12 mouse cellular contexts compared by ENCODE assay signal in genomic region chr16:21405224-21405969, GRCm38 (mm10). TPM values are rescaled to one million over a fixed set of nuclear protein-coding genes. Genes with fewer than 3 reads are reported as not detected.
DNase-seq lines count a peak whose midpoint lies in the region; ATAC-seq and TF ChIP-seq lines count a peak whose summit lies in the region.
"Had no signal": no experiment of that assay in that cellular context is flagged by ENCODE, and none has a peak within 500 bp of the region (broad histone marks: within the 10 kb centered on the region; RNA-seq: fewer than 3 reads in every experiment).

No protein-coding gene starts in this region.

- DNase-seq in intestine, embryonic 14.5 days (ENCODE audit: low spot score) = no peak
- DNase-seq in embryo, embryonic 11 days = peak; percentile 47
- no peak for DNase-seq in embryonic facial prominence, embryonic 14.5 days (ENCODE audit: low spot score)
- no peak for DNase-seq in adrenal gland, adult 2 months
- no peak for DNase-seq in layer of hippocampus, adult 9-11 months
- DNase-seq in layer of hippocampus, postnatal 25 days (ENCODE audit: extremely low spot score in 1 of 2, low spot score in 1 of 2) = no peak
- DNase-seq: gastrocnemius, postnatal 25 days; lung, adult 2 months; right cerebral cortex, postnatal 25 days had no signal

- no peaks in the 10 kb centered on the region for H3K36me3 ChIP-seq in intestine, embryonic 14.5 days (ENCODE audit: control insufficient read depth, insufficient read depth, low read length)
- H3K36me3 ChIP-seq in intestine, postnatal 0 days (ENCODE audit: control insufficient read depth, insufficient read depth) = no peaks in the 10 kb centered on the region
- H3K36me3 ChIP-seq in embryonic facial prominence, embryonic 14.5 days (ENCODE audit: control insufficient read depth, insufficient read depth, low read length) = no peaks in the 10 kb centered on the region
- no peaks in the 10 kb centered on the region for H3K36me3 ChIP-seq in limb, embryonic 12.5 days

- H3K9me3 ChIP-seq in intestine, embryonic 14.5 days (ENCODE audit: control insufficient read depth, low read length) = no peaks in the 10 kb centered on the region
- H3K9me3 ChIP-seq in intestine, postnatal 0 days (ENCODE audit: control insufficient read depth) = no peaks in the 10 kb centered on the region
- H3K9me3 ChIP-seq in embryonic facial prominence, embryonic 14.5 days (ENCODE audit: control insufficient read depth, low read length) = no peaks in the 10 kb centered on the region
- no peaks in the 10 kb centered on the region for H3K9me3 ChIP-seq in limb, embryonic 12.5 days
- H3K9me3 ChIP-seq: forebrain, embryonic 13.5 days had no signal

- peak; percentile 71 for ATAC-seq in intestine, embryonic 14.5 days (replicated peaks; ENCODE audit: low FRiP score, low TSS enrichment, low read depth)
- ATAC-seq in intestine, postnatal 0 days = no peak
- no peak for ATAC-seq in embryonic facial prominence, embryonic 14.5 days (ENCODE audit: low read depth)
- ATAC-seq in limb, embryonic 12.5 days (ENCODE audit: insufficient number of reproducible peaks, insufficient read depth, low FRiP score, low TSS enrichment, low read depth) = no peak
- ATAC-seq: forebrain, embryonic 13.5 days had no signal

- 30% methylated on average over 6 of the region's 6 CpGs for WGBS in intestine, embryonic 14.5 days
- 60% methylated on average over 6 of the region's 6 CpGs for WGBS in intestine, postnatal 0 days
- 35% methylated on average over 5 of the region's 6 CpGs for WGBS in embryonic facial prominence, embryonic 14.5 days
- 15% methylated on average over 6 of the region's 6 CpGs for WGBS in limb, embryonic 12.5 days

- no peak overlapping the region for H3K9ac ChIP-seq in intestine, embryonic 14.5 days (ENCODE audit: low read length)
- no peak overlapping the region for H3K9ac ChIP-seq in intestine, postnatal 0 days (ENCODE audit: low read depth, low read length)
- H3K9ac ChIP-seq in embryonic facial prominence, embryonic 14.5 days (ENCODE audit: low read depth, low read length) = no peak overlapping the region
- no peak overlapping the region for H3K9ac ChIP-seq in limb, embryonic 12.5 days (replicated peaks)
- H3K9ac ChIP-seq: forebrain, embryonic 13.5 days had no signal

- H3K4me1 ChIP-seq in intestine, embryonic 14.5 days (replicated peaks; ENCODE audit: control insufficient read depth, insufficient read depth, low read length) = peaks cover 34% of the 10 kb centered on the region
- H3K4me1 ChIP-seq in intestine, postnatal 0 days (replicated peaks; ENCODE audit: control insufficient read depth, insufficient read depth, low read length) = 0 out of 2 replicates have a peak, but pooled peaks cover 5% of the 10 kb centered on the region
- H3K4me1 ChIP-seq in embryonic facial prominence, embryonic 14.5 days (ENCODE audit: control insufficient read depth, insufficient read depth, low read length) = peaks cover 19% of the 10 kb centered on the region
- H3K4me1 ChIP-seq in limb, embryonic 12.5 days (replicated peaks) = peaks cover 29% of the 10 kb centered on the region

- no peak overlapping the region for H3K4me2 ChIP-seq in intestine, embryonic 14.5 days (ENCODE audit: low read length)
- H3K4me2 ChIP-seq in intestine, postnatal 0 days (replicated peaks; ENCODE audit: low read depth) = no peak overlapping the region
- H3K4me2 ChIP-seq in embryonic facial prominence, embryonic 14.5 days (ENCODE audit: low read depth, low read length) = no peak overlapping the region
- H3K4me2 ChIP-seq in limb, embryonic 12.5 days = no peak overlapping the region
- H3K4me2 ChIP-seq: forebrain, embryonic 13.5 days had no signal

- peak overlapping the region; percentile 73 for H3K27ac ChIP-seq in intestine, embryonic 14.5 days (ENCODE audit: low read depth)
- H3K27ac ChIP-seq in intestine, postnatal 0 days (ENCODE audit: low read depth, low read length) = no peak overlapping the region
- H3K27ac ChIP-seq in embryonic facial prominence, embryonic 14.5 days (replicated peaks; ENCODE audit: low read depth, low read length) = peak overlapping the region; percentile 48; the same call in 1 of the 2 replicates
- peak overlapping the region; percentile 68 for H3K27ac ChIP-seq in limb, embryonic 12.5 days
- H3K27ac ChIP-seq: forebrain, embryonic 13.5 days had no signal

- no peaks in the 10 kb centered on the region for H3K27me3 ChIP-seq in intestine, embryonic 14.5 days (replicated peaks; ENCODE audit: control insufficient read depth, insufficient read depth, low read length)
- H3K27me3 ChIP-seq in intestine, postnatal 0 days (replicated peaks; ENCODE audit: control insufficient read depth, insufficient read depth, low read length) = no peaks in the 10 kb centered on the region
- no peaks in the 10 kb centered on the region for H3K27me3 ChIP-seq in embryonic facial prominence, embryonic 14.5 days (replicated peaks; ENCODE audit: control insufficient read depth, insufficient read depth, low read length)
- H3K27me3 ChIP-seq in limb, embryonic 12.5 days = no peaks in the 10 kb centered on the region
- H3K27me3 ChIP-seq: forebrain, embryonic 13.5 days had no signal

- no peak overlapping the region for H3K4me3 ChIP-seq in intestine, embryonic 14.5 days (ENCODE audit: low read depth, low read length)
- H3K4me3 ChIP-seq in intestine, postnatal 0 days (ENCODE audit: low read depth, low read length) = no peak overlapping the region
- H3K4me3 ChIP-seq in embryonic facial prominence, embryonic 14.5 days (ENCODE audit: low read depth, low read length) = no peak overlapping the region
- no peak overlapping the region for H3K4me3 ChIP-seq in limb, embryonic 12.5 days (replicated peaks)
- H3K4me3 ChIP-seq: forebrain, embryonic 13.5 days had no signal

- TF ChIP-seq CTCF in intestine, postnatal 0 days (IDR thresholded peaks at IDR 0.05; ENCODE audit: low read depth) = no peak

RNA-seq across cellular contexts. Expression of gene Vps8, which starts 17.5 kb away (rescaled TPM):
- polyA plus RNA-seq in intestine, embryonic 14.5 days (2014; fragmentation: Nextera tagmentation; extraction: Ambion mirVana) = 14.4 and 20.8 TPM in 2 replicates
- 6.6 and 9.5 TPM in 2 replicates for polyA plus RNA-seq in intestine, postnatal 0 days (2015; fragmentation: Nextera tagmentation; extraction: Ambion mirVana)
- polyA plus RNA-seq in embryonic facial prominence, embryonic 14.5 days (2014; fragmentation: Nextera tagmentation; extraction: Ambion mirVana) = 17.0 and 18.0 TPM in 2 replicates
- 15.9 and 16.3 TPM in 2 replicates for polyA plus RNA-seq in limb, embryonic 12.5 days (2016; fragmentation: Nextera tagmentation; extraction: Ambion mirVana)
- 10 to 100 TPM; 23.6 to 27.1 TPM for total RNA-seq in adrenal gland, adult 2 months (2021)
- polyA plus RNA-seq in adrenal gland, adult 2 months (2012; rRNA removed) = 23.1 and 24.4 TPM in 2 replicates
- total RNA-seq in layer of hippocampus, postnatal 25 days (2021) = 10 to 100 TPM; 48.2 to 53.3 TPM
